Mouse (Mus musculus) spleen, adult 2 months (tissue): ENCODE data around the gene Rorc. TPM values are rescaled to one million over a fixed set of nuclear protein-coding genes. Genes with fewer than 3 reads are reported as not detected.

Experiments used
- DNase-seq, 2 experiments: peaks; one replicate each; pipeline versions ENCODE4 v3.0.0 to v3.0.0-alpha.2; 2012 to 2021; ENCODE audit warnings: low spot score in 2 of 2, low read depth in 1 of 2
- H3K27ac ChIP-seq: fragments of 200-500 bp; 2 replicates; pipeline ENCODE4 v1.5.1; 2012; ENCODE audit warnings: low read length, inconsistent platforms; ENCODE audit not compliant: insufficient read depth
- H3K27me3 ChIP-seq: fragments of 200-500 bp; 2 replicates; pipeline ENCODE4 v1.6.1; 2012; ENCODE audit warnings: mild to moderate bottlenecking, moderate library complexity, low read length, inconsistent platforms; ENCODE audit not compliant: control insufficient read depth, insufficient read depth
- H3K36me3 ChIP-seq: fragments of 200-500 bp; 2 replicates; pipeline ENCODE4 v1.6.1; 2012; ENCODE audit warnings: mild to moderate bottlenecking, low read length, inconsistent platforms; ENCODE audit not compliant: control insufficient read depth, insufficient read depth
- H3K4me1 ChIP-seq: fragments of 200-500 bp; 2 replicates; pipeline ENCODE4 v1.6.1; 2011; ENCODE audit warnings: inconsistent platforms; ENCODE audit not compliant: control insufficient read depth, insufficient read depth, insufficient read length
- H3K4me3 ChIP-seq: fragments of 200-500 bp; 2 replicates; pipeline ENCODE4 v1.5.1; 2011; ENCODE audit warnings: mild to moderate bottlenecking, inconsistent platforms; ENCODE audit not compliant: insufficient read depth, insufficient read length; ENCODE audit errors: extremely low read depth
- CTCF ChIP-seq: fragments of 200-500 bp; IDR thresholded peaks from 2 replicates; pipeline ENCODE4 v1.5.1; 2011; ENCODE audit warnings: mild to moderate bottlenecking, inconsistent platforms; ENCODE audit not compliant: insufficient read depth, insufficient read length, insufficient replicate concordance; ENCODE audit errors: extremely low read depth
- POLR2A ChIP-seq: fragments of 200-500 bp; IDR thresholded peaks from 2 replicates; pipeline ENCODE4 v1.6.1; 2011; ENCODE audit warnings: low read depth, low read length, inconsistent platforms
- WGBS: fragments of 180-500 bp; shearing (Covaris S2); methylation state at CpG from one replicate; pipeline ENCODE4 v1.1.7; 2018; 5-methylcytosine and 5-hydroxymethylcytosine counted together
- polyA plus RNA-seq: library from polyadenylated mRNA; depleted of rRNA; stranded (reverse); fragments of >200 nt; gene quantifications from 2 replicates; pipeline ENCODE4 v1.2.3, GENCODE M21; 2012; rRNA removed

Gene Rorc
- polyA plus RNA-seq, 1 experiment = 1.1 TPM

GRCm38 (mm10) chr3:94442951-94443596 lies 70.5 kb downstream of the Rorc start, which contains the start of gene Mrpl9:
Gene Mrpl9 (plus strand): TSS chr3:94443318.
- TF ChIP-seq CTCF (no peak), POLR2A (peak; percentile 91)
- Histone ChIP-seq H3K36me3 (peaks cover 23% of the 10 kb centered on the region), H3K27ac (peak within 1 kb of the TSS; percentile 78), H3K4me1 (peaks cover 4% of the 10 kb centered on the region), H3K4me3 (peak within 1 kb of the TSS; percentile 97), H3K27me3 (no peaks in the 10 kb centered on the region)
- DNase-seq = peak; percentile 82 to 94
- under 1% methylated on average over 39 of the region's 39 CpGs for WGBS

GRCm38 (mm10) chr3:94443597-94443964 lies 71.0 kb downstream of the Rorc start, which contains the start of gene Oaz3:
Gene Oaz3 (minus strand): TSS chr3:94443915.
- TF ChIP-seq CTCF (no peak), POLR2A (no peak)
- peaks cover 4% of the 10 kb centered on the region for H3K4me1 ChIP-seq
- DNase-seq = no peak
- H3K27me3 ChIP-seq = no peaks in the 10 kb centered on the region
- H3K27ac ChIP-seq = peak within 1 kb of the TSS; percentile 78
- peaks cover 26% of the 10 kb centered on the region for H3K36me3 ChIP-seq
- H3K4me3 ChIP-seq = peak within 1 kb of the TSS; percentile 97
- WGBS = under 1% methylated on average over 24 of the region's 24 CpGs

Other genes starting within 250 kb of the Rorc start
- not detected in 2 replicates for gene Gm10696, start 194.6 kb upstream of the Rorc start, polyA plus RNA-seq
- not detected in 2 replicates for gene Gm5286, start 176.1 kb upstream of the Rorc start, polyA plus RNA-seq
- gene Gm4778, start 108.8 kb upstream of the Rorc start, polyA plus RNA-seq = not detected in 2 replicates
- 0.39 and 0.54 TPM in 2 replicates for gene Them4, start 62.7 kb upstream of the Rorc start, polyA plus RNA-seq
- gene Them5, start 30.7 kb upstream of the Rorc start, polyA plus RNA-seq = not detected in 2 replicates
- 0.13 TPM in 1 of 2 replicates, not detected in the other for gene C2cd4d, start 10.4 kb upstream of the Rorc start, polyA plus RNA-seq
- gene Lingo4, start 25.7 kb downstream of the Rorc start, polyA plus RNA-seq = 0.44 and 0.45 TPM in 2 replicates
- gene Tdrkh, start 40.5 kb downstream of the Rorc start, polyA plus RNA-seq = 0.15 and 0.19 TPM in 2 replicates
- gene Mrpl9, start 70.5 kb downstream of the Rorc start, polyA plus RNA-seq = 16.9 and 19.6 TPM in 2 replicates
- gene Oaz3, start 71.1 kb downstream of the Rorc start, polyA plus RNA-seq = not detected in 2 replicates
- gene Celf3, start 105.5 kb downstream of the Rorc start, polyA plus RNA-seq = 0.16 TPM in 1 of 2 replicates, not detected in the other
- gene Riiad1, start 107.5 kb downstream of the Rorc start, polyA plus RNA-seq = 0.25 TPM in 1 of 2 replicates, not detected in the other
- gene Snx27, start 209.9 kb downstream of the Rorc start, polyA plus RNA-seq = 5.4 TPM in 2 replicates